Mouse (Mus musculus) liver, embryonic 12.5 days (tissue): Measurements from ENCODE around the gene 4933402D24Rik. TPM values are rescaled to one million over a fixed set of nuclear protein-coding genes. Genes with fewer than 3 reads are reported as not detected.
A peak's percentile ranks its signal among the peaks of the same experiment; 100 is the strongest.

Source experiments
- ATAC-seq: fragments of 200-750 bp; cut with Nextera tagmentation; 2 replicates; pipeline ENCODE4 v1.8.0; 2017; ENCODE audit warnings: moderate number of reproducible peaks, mild to moderate bottlenecking, moderate library complexity
- H3K27ac ChIP-seq: fragments of 300-500 bp; sonication (generic); 2 replicates; pipeline ENCODE4 v1.5.1; 2016; ENCODE audit warnings: mild to moderate bottlenecking
- H3K27me3 ChIP-seq: fragments of 300-500 bp; sonication (generic); replicated peaks from 2 replicates; pipeline ENCODE4 v1.6.1; 2016; ENCODE audit warnings: mild to moderate bottlenecking, moderate library complexity
- H3K36me3 ChIP-seq: fragments of 300-500 bp; sonication (generic); 2 replicates; pipeline ENCODE4 v1.6.1; 2016; ENCODE audit warnings: mild to moderate bottlenecking, moderate library complexity
- H3K4me1 ChIP-seq: fragments of 300-500 bp; sonication (generic); 2 replicates; pipeline ENCODE4 v1.6.1; 2016
- H3K4me2 ChIP-seq: fragments of 300-500 bp; sonication (generic); 2 replicates; pipeline ENCODE4 v1.6.1; 2016; ENCODE audit warnings: mild to moderate bottlenecking, moderate library complexity
- H3K4me3 ChIP-seq: fragments of 300-500 bp; sonication (generic); 2 replicates; pipeline ENCODE4 v1.5.1; 2016; ENCODE audit warnings: mild to moderate bottlenecking, moderate library complexity
- H3K9ac ChIP-seq: fragments of 300-500 bp; sonication (generic); 2 replicates; pipeline ENCODE4 v1.6.1; 2016; ENCODE audit warnings: mild to moderate bottlenecking, moderate library complexity
- H3K9me3 ChIP-seq: fragments of 300-500 bp; sonication (generic); replicated peaks from 2 replicates; pipeline ENCODE4 v1.6.1; 2016; ENCODE audit warnings: mild to moderate bottlenecking, moderate library complexity
- WGBS: fragments of 180-500 bp; shearing (Covaris S2); methylation state at CpG from one replicate; pipeline ENCODE4 v1.1.7; 2016; ENCODE audit not compliant: insufficient replicate concordance; 5-methylcytosine and 5-hydroxymethylcytosine counted together
- polyA plus RNA-seq: library from polyadenylated mRNA; unstranded; fragments of >200 nt; fragmentation: Nextera tagmentation; extraction: Ambion mirVana; gene quantifications from 2 replicates; pipeline ENCODE4 v1.2.1, GENCODE M21; 2016

Gene 4933402D24Rik
- polyA plus RNA-seq, 1 experiment from 2014 or later, result not detected

- Histone ChIP-seq H3K27ac (no peak within 1 kb of the TSS), H3K27me3 (no peaks in the 10 kb centered on the region), H3K36me3 (no peaks in the 10 kb centered on the region; the same call in 1 of the 2 replicates), H3K9ac (peak within 1 kb of the TSS; percentile 65), H3K9me3 (no peaks in the 10 kb centered on the region), H3K4me3 (peak within 1 kb of the TSS; percentile 69), H3K4me2 (peak within 1 kb of the TSS; percentile 70), H3K4me1 (peaks cover 16% of the 10 kb centered on the region)
- ATAC-seq, result peak; percentile 87
- WGBS, result under 1% methylated on average over 31 of the region's 31 CpGs
Observed at GRCm38 (mm10) chr1:63730240-63730771, 38.8 kb downstream of the 4933402D24Rik start, which contains the start of the genes Mdh1b and Fastkd2. Gene Mdh1b (minus strand): TSS chr1:63730318. Gene Fastkd2 (plus strand): TSS chr1:63730614.

GRCm38 (mm10) chr1:63729796-63730195 is 39.3 kb downstream of the 4933402D24Rik start:
- H3K27me3 ChIP-seq, result peaks cover 3% of the 10 kb centered on the region; the same call in 1 of the 2 replicates

GRCm38 (mm10) chr1:63720161-63720560 is 48.9 kb downstream of the 4933402D24Rik start:
- Histone ChIP-seq H3K9me3 (no peaks in the 10 kb centered on the region), H3K9ac (no peak overlapping the region), H3K4me3 (no peak overlapping the region), H3K27me3 (peaks cover 7% of the 10 kb centered on the region; the same call in 1 of the 2 replicates), H3K4me2 (no peak overlapping the region), H3K4me1 (no peaks in the 10 kb centered on the region), H3K36me3 (no peaks in the 10 kb centered on the region), H3K27ac (no peak overlapping the region)
- ATAC-seq, result no peak
- WGBS, result 77% methylated on average over 7 of the region's 7 CpGs

More at GRCm38 (mm10) chr1:63729796-63730195, 39.3 kb downstream of the 4933402D24Rik start:
- Histone ChIP-seq H3K4me1 (peaks cover 16% of the 10 kb centered on the region), H3K36me3 (no peaks in the 10 kb centered on the region), H3K9me3 (no peaks in the 10 kb centered on the region), H3K4me3 (peak overlapping the region; percentile 69), H3K4me2 (peak overlapping the region; percentile 70), H3K27ac (no peak overlapping the region), H3K9ac (0 out of 2 replicates have a peak overlapping the region, but pooled peaks have one; percentile 65)
- 0 out of 2 replicates have a peak, but pooled peaks have one; percentile 3 for ATAC-seq
- 57% methylated on average over 8 of the region's 8 CpGs for WGBS

- H3K27me3 ChIP-seq, result no peaks in the 10 kb centered on the region
- no peak overlapping the region for H3K27ac ChIP-seq
- H3K4me3 ChIP-seq, result no peak overlapping the region
- no peaks in the 10 kb centered on the region for H3K9me3 ChIP-seq
- no peak overlapping the region for H3K4me2 ChIP-seq
- no peak for ATAC-seq
- H3K9ac ChIP-seq, result no peak overlapping the region
- WGBS, result 61% methylated on average over 3 of the region's 3 CpGs
- H3K4me1 ChIP-seq, result no peaks in the 10 kb centered on the region
- H3K36me3 ChIP-seq, result no peaks in the 10 kb centered on the region
Observed at GRCm38 (mm10) chr1:63708876-63709275, 60.2 kb downstream of the 4933402D24Rik start.

GRCm38 (mm10) chr1:63705733-63706132 is 63.3 kb downstream of the 4933402D24Rik start:
- Histone ChIP-seq H3K4me2 (no peak overlapping the region), H3K36me3 (no peaks in the 10 kb centered on the region), H3K4me1 (no peaks in the 10 kb centered on the region), H3K27me3 (no peaks in the 10 kb centered on the region), H3K9ac (no peak overlapping the region), H3K9me3 (no peaks in the 10 kb centered on the region), H3K4me3 (no peak overlapping the region), H3K27ac (no peak overlapping the region)
- ATAC-seq, result no peak
- WGBS, result 67% methylated on average over 5 of the region's 5 CpGs

Other genes with a start within 250 kb of the 4933402D24Rik start
- not detected in 2 replicates for gene Gm39653, start 153.3 kb downstream of the 4933402D24Rik start, polyA plus RNA-seq
- gene Dytn, start 82.3 kb downstream of the 4933402D24Rik start, polyA plus RNA-seq, result not detected in 2 replicates
- gene Mdh1b, start 38.9 kb downstream of the 4933402D24Rik start, polyA plus RNA-seq, result 0.11 TPM in 1 of 2 replicates, not detected in the other
- gene Fastkd2, start 38.7 kb downstream of the 4933402D24Rik start, polyA plus RNA-seq, result 61.3 and 64.2 TPM in 2 replicates